Mouse (Mus musculus): ENCODE results near the gene Gramd1b.

GRCm38 (mm10) chr9:40391359-40391758 lies 139.8 kb downstream of the Gramd1b start:
- TF ChIP-seq POLR2A (IDR thresholded peaks at IDR 0.05; ENCODE audit: insufficient read depth, low read depth, low read length) (no peak), CTCF (IDR thresholded peaks at IDR 0.05; ENCODE audit: insufficient read depth, low read depth, low read length) (no peak)
